Mouse (Mus musculus) bone marrow macrophage, adult 2 months (primary cell): ENCODE data around the gene Asic2. TPM values are rescaled to one million over a fixed set of nuclear protein-coding genes. Genes with fewer than 3 reads are reported as not detected.

Experiments
- H3K27ac ChIP-seq: 2 replicates; pipeline ENCODE4 v1.5.1; 2012; ENCODE audit warnings: low read depth, low read length; ENCODE audit not compliant: insufficient read depth
- H3K4me1 ChIP-seq: 2 replicates; pipeline ENCODE4 v1.6.1; 2012; ENCODE audit warnings: low read length; ENCODE audit not compliant: control insufficient read depth, insufficient read depth
- H3K4me3 ChIP-seq: 2 replicates; pipeline ENCODE4 v1.5.1; 2012; ENCODE audit warnings: mild to moderate bottlenecking, low read length, moderate library complexity; ENCODE audit not compliant: insufficient read depth
- CTCF ChIP-seq: IDR thresholded peaks from 2 replicates; pipeline ENCODE4 v1.5.1; 2012; ENCODE audit warnings: low read depth, mild to moderate bottlenecking, low read length, moderate library complexity
- POLR2A ChIP-seq: IDR thresholded peaks from 2 replicates; pipeline ENCODE4 v1.6.1; 2012; ENCODE audit warnings: mild to moderate bottlenecking, low read depth, low read length, borderline replicate concordance
- polyA plus RNA-seq: library from polyadenylated mRNA; stranded (reverse); fragments of >200 nt; gene quantifications from 2 replicates; pipeline ENCODE4 v1.2.4, GENCODE M21; 2012; ENCODE audit not compliant: missing spikeins, insufficient read depth, insufficient read length

Gene Asic2
- polyA plus RNA-seq, 1 experiment = not detected

- TF ChIP-seq CTCF = no peak
- no peak for TF ChIP-seq POLR2A
- Histone ChIP-seq H3K4me3 (no peak overlapping the region), H3K27ac (no peak overlapping the region), H3K4me1 (no peaks in the 10 kb centered on the region)
Observed at GRCm38 (mm10) chr11:81508385-81509233, 459.6 kb downstream of the Asic2 start.

- TF ChIP-seq POLR2A (no peak), CTCF (no peak)
- Histone ChIP-seq H3K27ac (no peak overlapping the region), H3K4me1 (no peaks in the 10 kb centered on the region), H3K4me3 (no peak overlapping the region)
Observed at GRCm38 (mm10) chr11:81504791-81505430, 463.3 kb downstream of the Asic2 start.

GRCm38 (mm10) chr11:81501473-81502246 lies 466.6 kb downstream of the Asic2 start:
- H3K4me1 ChIP-seq = no peaks in the 10 kb centered on the region
- TF ChIP-seq CTCF (no peak), POLR2A (no peak)
- H3K4me3 ChIP-seq = no peak overlapping the region
- H3K27ac ChIP-seq = no peak overlapping the region

- Histone ChIP-seq H3K4me1 (no peaks in the 10 kb centered on the region), H3K4me3 (no peak overlapping the region), H3K27ac (no peak overlapping the region)
- TF ChIP-seq POLR2A = no peak
- no peak for TF ChIP-seq CTCF
Observed at GRCm38 (mm10) chr11:81498990-81499389, 469.3 kb downstream of the Asic2 start.

DNA sequence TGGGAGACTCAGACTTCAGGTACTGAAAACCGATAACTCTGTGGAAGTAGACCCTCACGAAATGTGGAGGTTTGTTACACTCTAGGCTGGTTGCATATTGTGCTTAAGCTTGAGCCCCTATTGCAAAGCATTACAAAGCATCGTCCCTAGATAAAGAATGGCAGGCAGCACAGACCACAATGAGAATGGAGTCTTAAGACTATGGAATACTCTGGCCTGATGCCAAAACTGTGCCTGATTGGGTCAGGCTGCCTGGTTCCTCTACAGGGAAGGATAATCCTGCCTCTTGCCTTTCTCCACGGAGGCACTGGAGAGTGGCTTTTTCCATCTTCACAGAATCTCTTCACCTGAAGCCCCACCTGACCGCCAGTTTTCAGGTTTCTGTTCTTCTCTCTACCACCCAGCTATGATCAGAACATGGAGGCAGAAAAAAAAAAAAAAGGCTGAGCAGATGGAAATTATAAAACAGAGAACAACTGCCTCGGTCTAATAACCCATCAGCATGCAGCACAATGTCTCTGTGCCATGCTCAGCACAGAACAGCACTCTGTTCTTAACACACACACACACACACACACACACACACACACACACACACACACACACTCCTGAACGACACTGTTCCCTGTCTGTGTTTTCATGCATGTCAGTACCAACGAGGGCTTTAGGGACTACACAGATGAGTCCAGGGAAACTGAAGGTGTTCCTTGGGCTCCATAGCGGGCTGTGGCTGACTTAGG lies 470.4 kb downstream of the Asic2 start:
- Histone ChIP-seq H3K4me1 (no peaks in the 10 kb centered on the region), H3K4me3 (no peak overlapping the region), H3K27ac (no peak overlapping the region)
- TF ChIP-seq CTCF (no peak), POLR2A (no peak)

GRCm38 (mm10) chr11:81496446-81496845 lies 471.8 kb downstream of the Asic2 start:
- Histone ChIP-seq H3K4me1 (no peaks in the 10 kb centered on the region), H3K4me3 (no peak overlapping the region), H3K27ac (no peak overlapping the region)
- TF ChIP-seq CTCF (no peak), POLR2A (no peak)

- Histone ChIP-seq H3K4me1 (no peaks in the 10 kb centered on the region), H3K4me3 (no peak overlapping the region), H3K27ac (no peak overlapping the region)
- TF ChIP-seq POLR2A (no peak), CTCF (no peak)
Observed at GRCm38 (mm10) chr11:81492351-81492750, 475.9 kb downstream of the Asic2 start.

- no peaks in the 10 kb centered on the region for H3K4me1 ChIP-seq
- TF ChIP-seq POLR2A = no peak
- TF ChIP-seq CTCF = no peak
- H3K4me3 ChIP-seq = no peak overlapping the region
- no peak overlapping the region for H3K27ac ChIP-seq
Observed at GRCm38 (mm10) chr11:81489144-81489735, 479.0 kb downstream of the Asic2 start.

- no peaks in the 10 kb centered on the region for H3K4me1 ChIP-seq
- TF ChIP-seq POLR2A (no peak), CTCF (no peak)
- no peak overlapping the region for H3K4me3 ChIP-seq
- no peak overlapping the region for H3K27ac ChIP-seq
Observed at GRCm38 (mm10) chr11:81488681-81489080, 479.6 kb downstream of the Asic2 start.

DNA sequence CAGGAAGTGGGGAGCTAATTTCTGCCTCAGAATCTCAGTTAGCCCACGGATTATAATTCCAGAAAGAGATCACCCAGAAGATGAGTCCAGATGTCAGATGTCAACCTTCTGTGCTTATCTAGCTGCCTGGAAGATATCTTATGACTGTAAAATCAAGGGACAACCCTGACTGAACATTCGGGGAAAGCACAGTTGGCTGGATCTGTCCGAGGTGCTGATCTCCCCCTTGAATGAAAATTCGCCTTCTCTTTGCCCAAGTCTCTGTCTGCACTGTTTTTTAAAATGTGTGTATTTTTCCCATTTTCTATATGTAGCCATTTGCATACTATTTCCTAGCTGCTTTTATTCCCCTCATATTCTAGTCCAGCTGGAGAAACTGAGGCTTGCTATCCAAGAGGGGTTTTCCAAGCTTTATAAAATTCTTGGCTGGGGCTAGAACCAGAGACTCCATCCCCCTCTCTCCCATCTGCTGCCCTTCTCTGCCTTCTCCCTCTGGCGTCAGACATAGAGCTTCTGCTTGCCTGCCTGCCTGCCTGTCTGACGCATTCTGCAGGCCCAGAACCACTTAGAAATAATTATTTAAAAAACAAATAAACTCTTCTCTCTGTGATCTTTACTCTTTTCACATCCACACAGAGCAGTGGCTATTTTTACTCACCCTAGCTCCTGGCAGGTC lies 481.9 kb downstream of the Asic2 start:
- no peak overlapping the region for H3K27ac ChIP-seq
- no peak overlapping the region for H3K4me3 ChIP-seq
- no peaks in the 10 kb centered on the region for H3K4me1 ChIP-seq
- TF ChIP-seq CTCF = no peak
